Mouse (Mus musculus) ovary, postnatal 10 days (tissue): Measurements from ENCODE around the gene Spred2.
"Not testable (repeated sequence)": the region's sequence is repeated elsewhere in the genome, so short reads cannot be mapped to it uniquely, and the experiment has no call there.

Source experiments
- DNase-seq: peaks from one replicate; pipeline ENCODE4 v3.0.0; 2022; ENCODE audit warnings: low spot score

The Spred2 gene

DNA sequence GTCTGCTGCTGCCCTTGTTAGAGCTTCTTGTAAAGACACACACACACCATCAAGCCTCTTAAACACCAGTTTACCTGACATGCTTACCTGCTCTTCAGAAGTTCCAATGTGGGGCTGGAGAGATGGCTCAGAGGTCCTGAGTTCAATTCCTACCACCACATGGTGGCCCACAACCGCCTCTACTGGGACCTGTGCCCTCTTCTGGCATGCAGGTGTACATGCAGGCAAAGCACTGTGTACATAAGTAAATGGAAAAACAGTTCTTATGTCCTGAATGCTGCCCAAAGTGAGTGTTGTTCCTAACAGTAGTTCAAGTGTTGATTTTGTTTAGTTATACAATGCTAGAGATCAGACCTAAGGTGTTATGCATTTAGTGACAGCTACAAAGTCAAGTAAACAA is 132.0 kb downstream of the Spred2 start:
- DNase-seq, result no peak

DNA sequence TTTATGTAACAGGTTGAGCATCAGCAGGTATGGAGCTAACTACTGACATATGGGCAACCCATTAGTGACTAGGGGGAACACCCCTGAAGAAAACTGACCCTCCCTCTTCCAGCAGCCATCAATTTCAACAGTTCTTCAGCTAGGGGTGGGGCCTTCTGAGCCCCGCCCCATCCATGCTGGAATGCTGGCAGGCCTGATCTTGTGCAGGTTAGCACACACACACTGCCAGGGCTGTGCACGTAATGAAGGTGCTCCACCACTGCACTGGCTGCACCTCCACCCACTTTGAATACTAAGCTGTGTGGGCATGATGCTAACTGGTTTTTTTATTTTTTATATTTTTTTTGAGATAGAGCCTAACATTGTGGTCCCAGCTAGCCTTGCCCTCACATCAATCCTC is 133.3 kb downstream of the Spred2 start:
- DNase-seq, result no peak

DNA sequence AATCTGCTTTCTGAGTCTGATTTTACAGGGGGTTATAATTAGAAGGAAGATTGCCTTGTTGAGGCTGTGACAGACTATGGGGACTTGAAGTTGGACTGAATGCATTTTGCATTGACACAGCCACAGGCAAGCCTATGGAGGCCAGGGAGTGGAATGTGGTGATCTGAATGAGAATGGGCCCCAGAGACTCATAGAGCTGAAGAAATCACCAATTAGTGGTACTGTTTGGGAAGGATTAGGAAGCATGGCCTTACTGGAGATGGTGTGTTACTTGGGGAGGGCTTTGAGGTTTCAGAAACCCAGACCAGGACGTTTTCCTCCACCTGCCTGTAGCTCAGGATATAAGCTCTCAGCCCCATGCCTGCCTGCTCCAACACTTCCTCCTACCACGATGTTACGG is 135.6 kb downstream of the Spred2 start:
- no peak for DNase-seq

DNA sequence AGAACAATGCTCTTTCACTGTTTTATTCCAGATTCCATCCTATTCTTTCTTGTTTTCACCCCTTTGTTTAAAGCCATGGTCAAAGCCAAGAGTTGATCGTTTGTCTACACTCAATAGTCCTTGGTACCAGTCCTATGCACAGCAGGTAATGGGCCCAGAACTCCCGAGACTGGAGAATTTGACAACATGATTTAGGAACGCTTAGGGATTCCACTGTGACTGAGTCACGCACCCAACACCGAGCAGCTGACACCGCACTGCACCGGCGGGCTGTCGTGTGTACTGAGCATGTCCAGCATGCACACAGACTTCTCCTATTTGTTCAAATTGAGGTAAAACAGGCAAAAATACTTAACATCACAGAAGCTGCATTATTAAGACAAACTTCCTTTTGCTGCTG is 138.6 kb downstream of the Spred2 start:
- DNase-seq, result not testable (repeated sequence)

DNA sequence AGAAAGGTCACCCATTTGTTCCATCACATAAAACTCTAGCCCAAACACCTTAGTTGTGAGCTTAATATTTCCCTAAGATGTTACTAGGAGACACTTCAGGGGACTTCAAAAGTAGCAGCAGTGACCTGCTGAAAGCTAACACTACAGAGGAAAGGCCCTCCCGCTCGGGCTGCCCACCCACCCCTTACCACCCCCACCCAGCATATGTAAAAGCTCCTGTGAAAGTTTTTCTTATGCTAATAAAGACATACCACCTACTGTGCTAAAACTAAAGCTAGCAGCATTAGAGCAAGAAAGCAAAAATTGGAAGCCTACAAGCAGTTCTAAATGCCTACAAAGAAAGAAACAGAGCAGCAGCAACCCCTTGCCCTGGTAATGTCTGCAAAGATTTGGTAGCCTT is 139.9 kb downstream of the Spred2 start:
- DNase-seq, result not testable (repeated sequence)

DNA sequence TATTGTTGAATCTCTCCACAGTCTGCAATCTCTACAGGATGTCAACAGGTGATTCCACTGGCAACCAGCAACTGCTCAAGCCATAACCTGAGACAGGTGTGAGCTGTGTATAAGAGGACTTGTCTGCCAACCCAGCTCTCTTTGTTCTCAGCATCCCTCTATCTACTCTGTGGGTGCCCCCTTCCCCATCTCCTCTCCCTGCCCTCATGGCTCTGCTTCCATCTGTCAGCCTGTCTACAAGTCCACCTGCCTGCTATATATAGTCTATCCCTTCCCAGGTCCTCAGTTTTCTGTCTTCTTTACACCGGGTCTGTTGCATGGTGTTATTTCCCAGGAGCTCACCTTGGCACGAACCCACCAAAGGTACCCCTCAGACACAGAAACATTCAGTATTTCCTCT is 140.8 kb downstream of the Spred2 start:
- no peak for DNase-seq

DNA sequence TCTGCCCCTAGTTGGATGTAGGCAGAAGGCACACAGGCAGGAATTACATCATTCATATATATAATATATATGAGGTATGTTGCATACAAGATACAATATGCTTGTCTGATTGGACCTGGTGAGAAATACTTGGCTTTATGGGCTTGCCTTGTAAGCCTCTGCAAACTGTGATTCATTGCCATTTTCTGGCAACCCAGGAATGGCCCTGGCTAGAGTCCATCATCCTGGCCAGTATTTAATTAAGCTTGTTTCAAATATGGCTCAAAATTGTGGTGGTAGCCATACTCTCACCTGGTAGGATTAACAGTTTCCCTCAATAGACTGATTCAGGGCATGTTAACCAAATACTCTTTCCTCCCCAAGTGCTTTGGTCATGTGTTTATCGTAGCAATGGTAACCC is 141.9 kb downstream of the Spred2 start:
- no peak for DNase-seq

DNA sequence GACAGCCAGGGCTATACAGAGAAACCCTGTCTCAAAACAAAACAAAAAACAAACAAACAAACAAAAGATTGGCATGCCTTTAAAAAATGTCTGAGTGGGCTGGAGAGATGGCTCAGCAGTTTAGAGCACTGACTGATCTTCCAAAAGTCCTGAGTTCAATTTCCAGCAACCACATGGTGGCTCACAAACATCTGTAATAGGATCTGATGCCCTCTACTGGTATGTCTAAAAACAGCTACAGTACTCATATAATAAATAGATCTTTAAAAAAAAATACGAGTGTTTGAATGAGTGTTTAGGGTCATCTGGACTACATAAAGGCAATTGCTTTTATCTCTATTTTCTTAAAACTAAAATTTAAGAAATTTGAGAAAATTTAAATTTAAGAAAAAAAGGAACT is 143.3 kb downstream of the Spred2 start:
- no peak for DNase-seq

DNA sequence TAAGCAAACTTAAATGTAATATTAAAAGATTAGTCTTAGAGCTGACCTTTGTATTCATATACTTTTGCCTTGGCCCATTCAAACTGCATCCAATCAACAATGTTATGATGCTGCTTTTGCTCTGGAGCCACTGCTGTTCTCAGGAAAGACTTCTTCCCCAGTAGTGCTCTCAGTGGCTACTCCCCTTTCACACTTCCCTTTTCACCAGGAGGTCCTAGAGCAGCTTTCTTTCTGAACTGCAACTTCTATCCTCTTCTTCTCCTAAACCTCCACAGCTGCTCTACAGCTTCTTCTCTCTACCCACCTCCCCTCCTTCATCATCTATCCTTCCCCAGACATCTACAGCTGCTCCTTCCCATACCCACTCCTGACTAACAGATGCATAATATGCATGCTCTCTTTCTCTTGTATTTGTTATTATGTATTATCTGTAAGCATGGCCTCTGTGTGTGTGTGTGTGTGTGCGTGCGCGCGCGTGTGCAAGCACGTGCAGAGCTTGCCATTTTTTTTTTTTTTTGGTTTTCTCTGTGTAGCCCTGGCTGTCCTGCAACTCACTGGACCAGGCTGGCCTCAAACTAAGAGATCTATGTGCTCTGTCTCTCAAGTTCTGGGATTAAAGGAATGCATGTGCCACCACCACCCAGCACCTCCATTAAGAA is 144.3 kb downstream of the Spred2 start:
- DNase-seq, result no peak

DNA sequence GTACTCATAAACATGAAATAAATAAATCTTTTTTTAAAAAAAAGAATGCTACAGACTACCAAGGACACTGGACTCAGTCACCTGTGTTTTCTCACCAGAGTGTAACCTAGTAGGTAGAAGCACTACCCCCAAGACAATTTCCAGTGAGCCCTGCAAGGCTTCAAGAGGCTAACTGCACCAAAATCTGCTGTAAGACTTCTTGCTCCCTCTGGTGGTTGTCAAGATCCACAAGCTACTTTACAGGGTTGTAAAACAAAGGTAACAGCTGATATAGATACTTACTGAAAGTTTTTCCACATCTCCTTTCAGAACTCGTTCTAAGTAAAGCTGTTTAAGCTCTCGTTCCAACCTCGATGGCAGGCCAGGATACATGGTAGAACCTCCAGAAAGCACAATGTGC is 148.0 kb downstream of the Spred2 start:
- DNase-seq, result no peak

DNA sequence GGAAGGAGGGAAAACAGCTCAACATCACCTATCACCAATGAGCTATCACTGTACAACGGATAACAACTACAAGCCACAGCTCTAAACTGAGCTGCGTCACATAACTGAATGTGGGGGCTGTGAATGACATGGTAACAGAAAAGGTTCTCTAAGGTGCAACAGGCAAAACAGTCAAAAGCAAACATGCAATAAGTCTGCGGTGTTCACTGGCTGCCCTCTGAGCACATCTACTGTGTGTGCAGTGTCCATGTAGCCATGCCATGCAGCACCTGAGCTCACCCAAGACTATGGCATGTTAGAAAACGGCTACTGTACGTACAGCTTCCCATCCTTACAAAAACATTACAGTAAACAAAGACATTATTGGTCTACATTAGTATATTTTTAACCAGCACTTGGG is 148.7 kb downstream of the Spred2 start:
- DNase-seq, result no peak
